Mouse (Mus musculus) heart, embryonic 11.5 days (tissue): ENCODE results near the gene Cldn14. TPM values are rescaled to one million over a fixed set of nuclear protein-coding genes. Genes with fewer than 3 reads are reported as not detected.
"Not testable (repeated sequence)": the region's sequence is repeated elsewhere in the genome, so short reads cannot be mapped to it uniquely, and the experiment has no call there.

Experiments
- ATAC-seq: fragments of 200-750 bp; cut with Nextera tagmentation; replicated peaks from 2 replicates; pipeline ENCODE4 v1.8.0; 2017; ENCODE audit warnings: moderate library complexity; ENCODE audit not compliant: insufficient number of reproducible peaks, low FRiP score, low TSS enrichment
- H3K27ac ChIP-seq: fragments of 300-500 bp; sonication (generic); 2 replicates; pipeline ENCODE4 v1.5.1; 2014; ENCODE audit warnings: mild to moderate bottlenecking, low read depth, low read length
- H3K27me3 ChIP-seq: fragments of 300-500 bp; sonication (generic); 2 replicates; pipeline ENCODE4 v1.6.1; 2014; ENCODE audit warnings: mild to moderate bottlenecking, low read length, mixed read lengths; ENCODE audit not compliant: control insufficient read depth, insufficient read depth
- H3K36me3 ChIP-seq: fragments of 300-500 bp; sonication (generic); 2 replicates; pipeline ENCODE4 v1.6.1; 2014; ENCODE audit warnings: mild to moderate bottlenecking, low read length, moderate library complexity, mixed read lengths; ENCODE audit not compliant: control insufficient read depth, insufficient read depth
- H3K4me1 ChIP-seq: fragments of 300-500 bp; sonication (generic); 2 replicates; pipeline ENCODE4 v1.6.1; 2014; ENCODE audit warnings: low read length; ENCODE audit not compliant: control insufficient read depth, insufficient read depth
- H3K4me2 ChIP-seq: fragments of 300-500 bp; sonication (generic); 2 replicates; pipeline ENCODE4 v1.6.1; 2014; ENCODE audit warnings: mild to moderate bottlenecking, moderate library complexity
- H3K4me3 ChIP-seq: fragments of 300-500 bp; sonication (generic); 2 replicates; pipeline ENCODE4 v1.5.1; 2014; ENCODE audit warnings: low read depth, low read length
- H3K9ac ChIP-seq: fragments of 300-500 bp; sonication (generic); 2 replicates; pipeline ENCODE4 v1.6.1; 2014; ENCODE audit warnings: mild to moderate bottlenecking, low read depth, low read length, moderate library complexity
- H3K9me3 ChIP-seq: fragments of 300-500 bp; sonication (generic); replicated peaks from 2 replicates; pipeline ENCODE4 v1.6.1; 2016; ENCODE audit warnings: low read length; ENCODE audit not compliant: control insufficient read depth
- WGBS: fragments of 180-500 bp; shearing (Covaris S2); extraction: QIAGEN DNeasy Blood & Tissue Kit; methylation state at CpG from one replicate; pipeline ENCODE4 v1.1.7; 2014; ENCODE audit not compliant: insufficient replicate concordance; 5-methylcytosine and 5-hydroxymethylcytosine counted together
- polyA plus RNA-seq: library from polyadenylated mRNA; unstranded; fragments of >200 nt; fragmentation: Nextera tagmentation; extraction: Ambion mirVana; gene quantifications from 2 replicates; pipeline ENCODE4 v1.2.1, GENCODE M21; 2014

The Cldn14 gene
- polyA plus RNA-seq, 1 experiment from 2014 or later = 0.13 TPM

DNA sequence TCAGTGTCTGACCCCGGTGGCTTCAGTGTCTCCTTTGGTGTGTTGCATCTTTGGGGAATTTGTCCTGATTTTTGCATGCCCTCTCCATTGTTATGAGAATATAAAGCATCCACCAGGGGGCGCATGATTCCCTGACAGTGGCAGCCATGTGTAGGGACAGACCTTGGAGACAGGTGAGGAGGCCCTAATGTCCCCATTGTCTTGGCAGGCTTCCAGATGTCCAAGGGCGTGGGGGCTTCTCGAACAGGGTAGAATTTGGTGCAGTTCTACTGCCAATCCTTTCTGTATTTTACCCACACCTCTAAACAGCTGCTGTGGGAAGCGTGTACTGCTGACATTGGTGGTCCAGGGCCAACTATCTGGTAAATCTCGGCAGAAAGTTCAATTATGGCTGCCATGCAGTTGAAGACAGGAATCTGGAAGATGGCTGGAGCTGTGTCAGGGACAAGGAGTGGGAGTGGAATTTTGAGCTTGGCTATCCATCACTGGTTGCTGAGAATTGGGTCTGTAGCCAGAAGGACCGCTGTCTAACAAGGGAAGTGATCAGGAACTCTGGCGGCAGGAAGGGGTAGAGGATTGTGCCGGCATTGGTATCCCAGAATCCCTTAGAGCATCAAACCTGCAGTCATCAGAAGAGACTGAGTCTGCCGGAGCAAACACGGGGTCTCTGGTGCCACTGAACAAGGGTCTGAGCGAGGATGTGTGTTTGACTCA, 29.8 kb upstream of the Cldn14 start:
- WGBS = 62% methylated on average over 12 of the region's 12 CpGs
- peaks cover 2% of the 10 kb centered on the region; the same call in 1 of the 2 replicates for H3K27me3 ChIP-seq
- H3K4me1 ChIP-seq = peaks cover 4% of the 10 kb centered on the region
- H3K9me3 ChIP-seq = no peaks in the 10 kb centered on the region
- H3K4me2 ChIP-seq = no peak overlapping the region
- H3K4me3 ChIP-seq = no peak overlapping the region
- no peak overlapping the region for H3K9ac ChIP-seq
- H3K27ac ChIP-seq = no peak overlapping the region
- ATAC-seq = no peak
- H3K36me3 ChIP-seq = no peaks in the 10 kb centered on the region

DNA sequence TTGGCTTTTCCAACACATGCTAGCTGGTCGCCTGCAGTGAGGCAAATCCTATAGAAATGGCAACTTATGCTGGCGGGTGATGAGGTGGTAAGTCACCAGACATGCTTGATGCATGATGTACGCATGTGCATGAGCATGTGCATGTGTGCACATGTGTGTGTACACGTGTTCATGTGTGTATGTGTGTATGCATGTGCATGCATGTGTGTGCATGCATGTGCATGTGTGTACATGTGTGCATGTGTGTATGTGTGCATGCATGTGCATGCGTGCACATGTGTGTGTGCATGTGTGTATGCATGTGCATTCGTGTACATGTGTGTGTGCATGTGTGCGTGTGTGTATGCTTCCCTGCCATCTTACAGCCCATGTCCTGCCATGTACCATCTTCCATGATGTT, 28.6 kb upstream of the Cldn14 start:
- WGBS = 83% methylated on average over 7 of the region's 7 CpGs
- peaks cover 2% of the 10 kb centered on the region; the same call in 1 of the 2 replicates for H3K27me3 ChIP-seq
- H3K4me3 ChIP-seq = no peak overlapping the region
- H3K4me1 ChIP-seq = peaks cover 4% of the 10 kb centered on the region
- ATAC-seq = no peak
- no peak overlapping the region for H3K27ac ChIP-seq
- H3K9ac ChIP-seq = no peak overlapping the region
- no peaks in the 10 kb centered on the region for H3K36me3 ChIP-seq
- no peaks in the 10 kb centered on the region for H3K9me3 ChIP-seq
- no peak overlapping the region for H3K4me2 ChIP-seq

DNA sequence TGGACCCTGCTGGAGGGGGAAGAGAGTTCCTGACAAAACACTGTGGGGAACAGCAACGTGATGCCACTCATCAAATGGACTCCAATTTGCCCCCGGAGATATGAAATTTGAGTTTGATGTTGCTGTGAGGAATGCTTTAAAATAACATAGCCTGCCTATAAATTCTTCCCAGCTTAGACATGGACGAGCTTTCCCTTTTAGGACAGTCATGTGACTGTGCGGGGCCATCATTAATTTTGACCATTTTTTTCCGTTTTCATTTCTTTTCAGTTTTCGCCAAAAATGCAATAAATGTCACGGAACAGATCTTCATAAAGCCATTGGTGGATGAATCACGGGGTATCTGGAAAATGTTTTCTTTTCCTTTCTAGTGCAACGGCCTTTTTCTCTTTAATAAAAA, 25.5 kb upstream of the Cldn14 start:
- Histone ChIP-seq H3K9me3 (no peaks in the 10 kb centered on the region), H3K27ac (no peak overlapping the region), H3K9ac (no peak overlapping the region), H3K36me3 (no peaks in the 10 kb centered on the region), H3K4me1 (no peaks in the 10 kb centered on the region), H3K4me2 (no peak overlapping the region), H3K4me3 (no peak overlapping the region), H3K27me3 (peaks cover 7% of the 10 kb centered on the region; the same call in 1 of the 2 replicates)
- ATAC-seq = no peak
- WGBS = 76% methylated on average over 9 of the region's 9 CpGs

DNA sequence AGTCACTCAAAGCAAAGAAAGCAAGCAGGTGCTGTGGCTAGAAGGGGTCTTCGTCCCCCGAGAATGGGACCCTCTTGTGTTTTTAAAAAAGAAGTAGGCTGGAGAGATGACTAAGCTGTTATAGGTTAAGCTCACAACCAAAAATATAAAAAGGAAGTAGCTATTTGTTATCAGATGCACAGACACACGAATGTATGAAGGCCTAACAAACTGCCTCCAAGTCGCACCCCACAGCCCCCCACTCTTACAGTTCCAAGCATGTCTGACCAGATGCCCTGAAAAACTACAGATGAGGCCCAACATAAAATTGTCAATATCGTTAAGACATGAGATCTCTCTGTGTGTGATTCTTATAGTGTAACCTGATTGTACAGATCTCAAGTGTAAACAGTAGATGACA, 23.6 kb upstream of the Cldn14 start:
- no peaks in the 10 kb centered on the region for H3K36me3 ChIP-seq
- ATAC-seq = no peak
- no peak overlapping the region for H3K27ac ChIP-seq
- 76% methylated on average over 5 of the region's 5 CpGs for WGBS
- H3K4me3 ChIP-seq = no peak overlapping the region
- no peak overlapping the region for H3K4me2 ChIP-seq
- peaks cover 7% of the 10 kb centered on the region; the same call in 1 of the 2 replicates for H3K27me3 ChIP-seq
- H3K9ac ChIP-seq = no peak overlapping the region
- no peaks in the 10 kb centered on the region for H3K4me1 ChIP-seq
- H3K9me3 ChIP-seq = no peaks in the 10 kb centered on the region

GRCm38 (mm10) chr16:94023352-94024280, 15.0 kb upstream of the Cldn14 start:
- Histone ChIP-seq H3K27ac (no peak overlapping the region), H3K4me1 (no peaks in the 10 kb centered on the region), H3K9ac (no peak overlapping the region), H3K4me3 (no peak overlapping the region), H3K27me3 (no peaks in the 10 kb centered on the region), H3K4me2 (no peak overlapping the region), H3K36me3 (no peaks in the 10 kb centered on the region), H3K9me3 (peaks cover 3% of the 10 kb centered on the region; the same call in 1 of the 2 replicates)
- WGBS = 64% methylated on average over 28 of the region's 28 CpGs
- no peak for ATAC-seq

DNA sequence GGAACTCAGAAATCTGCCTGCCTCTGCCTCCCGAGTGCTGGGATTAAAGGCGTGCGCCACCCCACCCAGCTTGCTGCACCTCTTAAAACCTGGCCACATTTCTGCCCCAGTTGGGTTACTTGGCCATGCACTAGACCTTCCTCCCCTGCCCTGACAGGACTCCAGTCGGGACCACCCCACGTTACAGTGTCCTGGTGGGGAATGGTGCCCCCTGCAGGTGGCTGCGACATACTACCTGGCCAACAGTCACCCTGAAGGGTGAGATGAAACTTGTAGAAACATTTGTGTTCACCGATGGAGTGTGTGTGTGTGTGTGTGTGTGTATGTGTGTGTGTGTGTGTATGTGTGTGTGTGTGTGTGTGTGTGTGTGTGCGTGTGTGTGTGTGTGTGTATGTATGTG, 11.1 kb upstream of the Cldn14 start:
- H3K27ac ChIP-seq, H3K9ac ChIP-seq, H3K4me2 ChIP-seq, H3K36me3 ChIP-seq, H3K4me1 ChIP-seq, ATAC-seq, H3K9me3 ChIP-seq, H3K4me3 ChIP-seq, H3K27me3 ChIP-seq: not testable (repeated sequence)
- 59% methylated on average over 8 of the region's 8 CpGs for WGBS

DNA sequence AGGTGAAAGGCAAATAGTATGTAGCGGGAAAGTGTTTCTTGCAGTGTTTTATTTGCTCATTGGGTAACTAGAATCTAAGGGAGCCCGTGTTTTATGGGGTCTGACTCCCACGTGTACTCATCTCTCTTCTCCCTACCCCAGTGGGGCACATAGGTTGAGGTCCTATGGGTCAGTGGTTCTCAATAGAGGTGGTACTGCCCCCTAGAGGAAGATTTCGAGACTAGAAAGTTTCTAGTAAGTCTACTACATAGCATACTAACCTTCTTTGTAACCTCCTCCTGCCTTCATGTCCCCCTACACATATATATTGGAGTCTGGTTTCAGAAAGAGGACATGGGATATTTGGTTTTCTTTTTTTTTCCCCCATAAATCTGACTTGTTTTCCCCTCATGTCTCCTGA, 9.3 kb upstream of the Cldn14 start:
- no peaks in the 10 kb centered on the region for H3K36me3 ChIP-seq
- no peaks in the 10 kb centered on the region for H3K4me1 ChIP-seq
- H3K27ac ChIP-seq = no peak overlapping the region
- no peak overlapping the region for H3K4me2 ChIP-seq
- ATAC-seq = no peak
- 80% methylated on average over 4 of the region's 4 CpGs for WGBS
- H3K4me3 ChIP-seq = no peak overlapping the region
- no peaks in the 10 kb centered on the region for H3K27me3 ChIP-seq
- no peaks in the 10 kb centered on the region for H3K9me3 ChIP-seq
- no peak overlapping the region for H3K9ac ChIP-seq

DNA sequence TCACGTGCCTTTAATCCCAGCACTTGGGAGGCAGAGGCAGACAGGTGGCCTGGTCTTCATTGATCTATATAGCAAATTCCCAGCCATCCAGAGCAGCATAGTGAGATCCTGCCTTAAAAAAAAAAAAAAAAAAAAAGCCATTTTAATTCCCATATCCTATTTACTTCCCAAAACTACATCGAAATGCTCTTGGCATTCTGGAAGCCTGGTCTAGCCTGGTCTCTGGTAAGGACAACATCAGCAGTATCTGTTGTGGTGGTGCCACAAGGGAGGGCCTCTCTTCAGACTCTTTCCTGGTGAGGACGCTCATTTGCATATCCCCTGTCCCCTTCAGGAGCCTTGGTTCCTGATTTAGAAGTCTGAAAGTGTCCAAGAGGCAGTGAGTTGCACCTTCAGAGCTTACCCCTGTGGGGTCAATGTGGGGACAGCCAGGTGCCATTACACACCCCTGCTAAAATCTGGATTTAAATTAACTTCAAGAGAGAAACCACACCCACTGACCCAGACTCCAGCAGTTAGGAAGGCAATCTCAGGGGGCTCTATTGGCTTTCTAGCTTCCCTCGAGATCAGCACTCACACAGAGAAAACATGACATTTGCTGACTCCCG, 6.0 kb upstream of the Cldn14 start:
- Histone ChIP-seq H3K4me1 (no peaks in the 10 kb centered on the region), H3K27ac (no peak overlapping the region), H3K27me3 (no peaks in the 10 kb centered on the region), H3K9ac (no peak overlapping the region), H3K9me3 (no peaks in the 10 kb centered on the region), H3K4me3 (no peak overlapping the region), H3K4me2 (no peak overlapping the region), H3K36me3 (no peaks in the 10 kb centered on the region)
- WGBS = 73% methylated on average over 5 of the region's 5 CpGs
- ATAC-seq = no peak
